Mouse (Mus musculus) forelimb bud, embryonic 11.5 days (tissue): ENCODE data around the gene Sbk1.
A peak's percentile ranks its signal among the peaks of the same experiment; 100 is the strongest.
"Not testable (repeated sequence)": the region's sequence is repeated elsewhere in the genome, so short reads cannot be mapped to it uniquely, and the experiment has no call there.

Experiments
- DNase-seq: peaks from one replicate; pipeline ENCODE4 v3.0.0-alpha.2; 2012; ENCODE audit warnings: low read depth, low spot score

The Sbk1 gene

DNA sequence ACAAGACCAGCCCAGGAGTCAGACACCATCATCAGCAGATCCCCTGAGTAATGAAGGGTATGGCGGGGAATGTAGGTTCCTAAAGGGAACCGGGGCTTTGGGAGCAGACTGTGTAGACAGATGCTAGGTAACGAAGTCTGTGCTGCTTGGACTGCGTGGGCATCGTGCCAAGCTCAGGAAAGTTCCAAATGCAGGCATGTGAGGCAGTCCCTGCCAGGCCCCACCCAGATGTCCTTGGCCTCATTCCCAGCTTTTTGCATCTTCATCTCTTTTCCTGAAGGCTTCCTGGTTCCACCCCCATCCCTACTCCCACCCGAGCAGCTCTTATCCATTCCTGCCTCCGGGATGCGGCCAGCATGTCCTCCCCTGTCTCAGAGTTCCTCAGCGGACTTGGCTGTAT, 6.5 kb upstream of the Sbk1 start:
- DNase-seq, result no peak

DNA sequence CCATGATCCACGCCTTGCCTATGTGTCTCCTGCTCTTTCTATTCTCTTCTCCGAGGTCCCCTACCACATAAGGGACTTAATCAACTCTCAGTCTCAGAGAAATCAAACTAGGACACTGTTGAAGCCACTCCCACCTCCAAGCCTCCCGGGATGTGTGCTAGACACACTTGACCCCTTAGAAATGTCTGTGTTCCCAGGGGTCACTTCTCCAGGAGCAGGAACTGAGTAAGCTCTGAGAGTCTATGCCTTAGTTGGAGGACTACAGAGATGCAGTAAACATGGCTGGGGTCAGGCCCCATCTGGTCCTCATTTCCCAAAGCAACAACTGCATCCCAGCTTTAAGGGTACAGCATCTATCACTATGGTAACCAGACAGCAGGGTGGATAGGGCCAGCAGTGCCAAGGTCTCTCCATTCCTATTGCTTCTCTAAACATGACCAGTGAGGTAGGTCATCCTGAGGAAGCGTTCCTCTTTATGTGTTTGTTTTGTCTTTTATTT, 6.0 kb upstream of the Sbk1 start:
- peak; percentile 51 for DNase-seq

DNA sequence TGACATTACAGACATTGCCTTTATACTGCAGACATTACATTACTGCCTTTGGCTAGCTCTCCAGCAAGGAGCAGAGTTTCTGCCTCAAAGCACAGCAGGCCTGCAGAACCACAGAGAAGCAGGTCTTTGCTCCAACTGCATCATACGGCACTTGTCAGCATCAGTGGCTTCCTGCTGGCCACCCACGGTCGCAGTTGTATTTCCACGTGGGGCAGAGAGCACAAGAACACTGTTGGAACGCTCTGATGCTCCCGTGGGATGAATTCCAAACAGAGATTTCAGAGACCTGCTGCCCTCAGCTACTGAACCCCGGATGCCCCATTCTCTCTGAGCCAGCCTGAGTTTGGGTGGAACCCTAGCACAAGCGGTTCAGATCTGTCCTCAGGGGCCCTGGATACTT, 4.8 kb upstream of the Sbk1 start:
- no peak for DNase-seq

DNA sequence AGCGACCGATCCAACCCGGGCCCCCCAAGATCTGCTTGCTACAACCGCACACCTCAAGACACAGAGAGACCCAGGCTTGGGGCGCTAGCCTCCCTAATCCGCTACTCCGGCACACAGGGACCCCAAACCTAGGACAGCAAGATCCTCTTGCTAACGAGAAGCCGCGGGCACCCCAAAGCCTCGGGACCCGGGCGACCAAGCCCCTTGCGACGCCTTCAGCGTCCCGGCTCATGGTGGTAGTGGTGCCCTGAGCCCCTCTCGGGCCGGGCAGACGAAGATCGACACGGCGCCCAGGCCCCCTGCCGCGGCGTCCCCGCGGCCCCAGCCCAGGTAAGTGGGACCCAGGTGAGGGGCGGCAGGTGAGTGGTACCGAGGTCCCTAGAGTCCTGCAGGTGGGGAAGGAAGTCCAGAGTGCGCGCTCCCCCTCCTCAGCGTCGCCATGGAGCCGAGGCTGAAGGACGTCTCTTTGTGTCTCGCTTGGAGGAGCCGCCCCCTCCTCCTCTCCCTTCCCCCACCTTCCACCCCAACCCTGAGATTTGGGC, 422 bp downstream of the Sbk1 start:
- peak; percentile 34 for DNase-seq

DNA sequence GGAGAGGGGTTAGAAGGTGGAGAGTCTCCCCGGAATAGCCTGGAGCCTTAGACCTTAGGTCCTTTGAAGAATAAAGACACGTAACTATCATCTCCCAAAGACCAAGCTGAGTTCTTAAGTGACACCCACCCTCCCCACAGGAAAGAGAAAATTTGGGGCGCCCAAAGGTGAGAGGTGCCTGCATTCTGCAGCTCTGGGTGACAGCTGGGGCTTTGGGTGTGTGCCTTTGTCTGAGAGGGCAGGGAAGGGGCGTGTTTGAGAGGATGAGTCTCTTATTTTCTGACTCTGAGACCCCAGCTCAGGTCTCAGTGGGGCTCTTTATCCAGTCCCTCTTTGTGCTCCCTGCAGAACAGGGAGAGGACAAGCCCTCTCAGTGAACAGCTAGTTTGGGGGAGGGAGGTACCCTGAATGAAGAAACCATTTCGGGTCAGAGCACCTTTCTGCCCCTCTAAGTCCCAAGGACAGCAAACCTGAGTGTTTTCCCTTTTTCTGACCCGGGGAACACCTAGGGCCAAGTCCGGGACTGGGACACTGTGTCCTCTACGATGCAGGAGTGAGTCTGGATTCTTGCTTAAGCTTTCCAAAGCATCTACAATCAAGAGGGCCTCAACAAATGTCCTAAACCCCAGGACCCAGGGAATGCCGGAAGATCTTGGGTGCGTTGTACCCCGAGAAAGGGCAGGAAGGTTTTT, 1.1 kb downstream of the Sbk1 start:
- no peak for DNase-seq

DNA sequence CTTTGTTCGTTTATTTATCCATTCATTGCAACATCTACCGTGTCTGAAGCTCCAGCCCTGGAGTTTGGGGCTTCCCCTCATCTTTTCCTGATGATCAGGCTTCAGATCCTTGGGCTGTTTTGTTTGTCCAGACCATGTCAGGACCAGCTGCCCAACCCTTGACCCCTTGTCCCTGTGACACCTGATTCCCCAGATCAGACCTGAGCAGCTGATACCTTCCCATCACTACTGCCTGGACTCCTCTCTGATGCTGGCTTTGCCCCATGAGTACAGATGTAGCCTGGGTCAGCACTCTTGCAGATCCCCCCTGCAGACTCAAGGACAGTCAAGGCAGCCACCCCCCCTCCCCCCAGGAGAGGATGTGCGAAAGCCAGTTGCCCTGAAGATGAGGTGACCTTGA, 1.7 kb downstream of the Sbk1 start:
- DNase-seq, result no peak

DNA sequence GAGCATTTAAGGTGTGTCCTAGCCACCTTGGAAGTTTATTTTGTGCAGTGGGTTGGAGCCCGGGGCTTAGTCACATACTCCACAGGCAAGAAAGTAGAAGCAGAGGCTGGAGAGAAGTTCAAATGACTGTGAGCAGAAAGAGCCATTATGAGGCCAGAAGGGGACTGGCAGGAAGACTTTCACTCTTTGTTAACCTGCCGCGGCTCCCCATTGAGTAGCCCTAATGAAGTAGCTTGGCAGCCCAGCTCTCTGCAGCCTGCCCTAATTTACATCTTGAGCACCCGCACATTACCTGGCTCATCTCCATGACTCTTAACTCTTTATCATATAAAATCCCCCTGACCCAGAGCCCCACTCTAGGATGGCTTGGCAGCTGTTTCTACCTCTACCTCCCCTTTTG, 2.2 kb downstream of the Sbk1 start:
- DNase-seq, result no peak

DNA sequence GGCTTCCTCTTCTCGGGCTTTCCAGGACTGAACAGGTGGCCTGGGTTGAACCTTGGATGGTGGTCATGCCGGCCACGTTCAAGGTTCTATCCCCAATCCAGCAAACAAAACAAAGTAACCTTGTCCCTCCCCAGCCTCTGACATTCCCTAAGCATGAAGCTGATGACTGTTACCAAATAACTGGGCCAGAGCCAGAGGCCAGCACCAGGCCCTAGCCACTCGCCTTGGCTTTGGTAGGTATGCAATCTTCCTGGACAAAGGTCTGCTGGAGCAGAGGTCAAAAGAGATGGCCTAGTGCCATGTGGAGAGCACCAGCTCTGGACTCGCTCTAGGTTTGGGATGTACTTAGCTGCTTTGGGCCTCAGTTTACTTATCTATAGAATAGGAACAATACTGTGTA, 3.3 kb downstream of the Sbk1 start:
- no peak for DNase-seq

DNA sequence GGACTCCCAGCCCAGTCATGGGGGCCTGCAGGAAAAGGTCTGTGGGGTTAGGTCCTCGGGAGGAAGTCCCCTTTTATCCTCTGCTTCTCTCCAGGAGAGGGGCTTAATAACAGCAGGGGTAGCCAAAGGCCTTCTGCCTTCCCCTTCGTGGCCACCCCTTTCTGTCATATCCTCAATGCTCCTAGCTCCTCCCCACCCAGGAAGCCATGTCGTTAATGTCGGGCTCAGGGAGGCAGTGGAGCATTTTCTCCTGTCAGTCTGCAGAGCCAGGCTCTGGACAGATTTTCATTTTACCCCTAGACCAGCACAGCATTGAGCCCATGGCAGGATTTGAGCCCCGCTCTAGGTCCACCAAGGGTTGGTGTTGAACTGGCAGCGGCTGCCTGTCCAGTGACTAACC, 3.9 kb downstream of the Sbk1 start:
- DNase-seq, result no peak

DNA sequence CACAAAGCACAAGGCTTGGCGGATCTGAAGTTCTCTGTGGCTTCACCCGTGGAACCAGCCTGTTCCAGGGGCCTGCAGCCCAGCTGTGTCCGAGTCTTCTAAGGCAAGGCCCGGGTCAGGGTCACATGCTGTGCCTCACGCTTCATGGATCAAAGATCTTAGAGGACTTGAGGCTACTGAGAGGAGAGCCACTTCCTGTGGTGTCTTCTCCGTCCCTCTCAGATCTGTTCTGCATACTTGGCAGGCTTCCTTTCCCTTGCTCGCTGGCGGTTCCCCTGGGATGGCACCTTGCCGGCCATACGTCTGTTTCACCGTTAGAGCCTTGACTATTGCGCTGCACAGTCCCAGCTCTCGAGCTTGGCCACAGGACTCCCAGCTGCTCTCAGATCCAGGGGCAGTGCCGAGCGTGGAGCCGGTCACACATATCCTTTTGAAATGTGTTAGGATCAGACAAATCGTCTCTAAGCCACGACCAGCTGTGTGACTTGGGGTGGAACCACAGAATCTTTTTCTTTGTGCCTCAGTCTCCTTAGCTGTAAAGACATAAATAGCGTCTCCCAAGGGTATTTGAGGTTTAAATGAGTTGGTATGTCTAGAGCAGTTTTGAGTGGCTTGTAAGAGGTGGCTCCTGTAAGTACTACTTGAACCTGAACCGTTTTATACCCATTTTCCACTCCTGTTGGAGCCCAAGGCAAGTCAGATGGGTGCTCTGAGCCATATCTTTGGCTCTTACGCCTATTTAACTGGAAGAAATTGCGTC, 5.3 kb downstream of the Sbk1 start:
- no peak for DNase-seq

DNA sequence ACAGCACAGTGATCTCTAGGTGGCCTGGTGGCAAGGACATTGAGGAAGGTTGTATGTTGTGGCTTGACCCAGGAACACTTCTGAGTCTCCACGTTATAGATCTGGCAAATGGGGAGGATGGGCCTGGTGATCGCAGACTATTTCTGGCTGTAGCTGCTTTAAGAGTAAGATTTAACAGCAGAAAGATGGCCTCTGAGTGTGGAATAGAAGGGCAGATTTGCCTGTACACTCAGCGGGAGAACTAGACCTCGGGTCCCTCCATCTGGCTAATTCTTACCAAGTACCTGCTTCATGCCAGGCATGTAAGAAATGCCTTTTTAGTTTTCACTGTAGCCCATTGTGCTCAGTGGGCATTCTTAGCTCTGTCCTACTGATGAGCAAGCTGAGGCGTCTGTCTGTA, 6.4 kb downstream of the Sbk1 start:
- no peak for DNase-seq

DNA sequence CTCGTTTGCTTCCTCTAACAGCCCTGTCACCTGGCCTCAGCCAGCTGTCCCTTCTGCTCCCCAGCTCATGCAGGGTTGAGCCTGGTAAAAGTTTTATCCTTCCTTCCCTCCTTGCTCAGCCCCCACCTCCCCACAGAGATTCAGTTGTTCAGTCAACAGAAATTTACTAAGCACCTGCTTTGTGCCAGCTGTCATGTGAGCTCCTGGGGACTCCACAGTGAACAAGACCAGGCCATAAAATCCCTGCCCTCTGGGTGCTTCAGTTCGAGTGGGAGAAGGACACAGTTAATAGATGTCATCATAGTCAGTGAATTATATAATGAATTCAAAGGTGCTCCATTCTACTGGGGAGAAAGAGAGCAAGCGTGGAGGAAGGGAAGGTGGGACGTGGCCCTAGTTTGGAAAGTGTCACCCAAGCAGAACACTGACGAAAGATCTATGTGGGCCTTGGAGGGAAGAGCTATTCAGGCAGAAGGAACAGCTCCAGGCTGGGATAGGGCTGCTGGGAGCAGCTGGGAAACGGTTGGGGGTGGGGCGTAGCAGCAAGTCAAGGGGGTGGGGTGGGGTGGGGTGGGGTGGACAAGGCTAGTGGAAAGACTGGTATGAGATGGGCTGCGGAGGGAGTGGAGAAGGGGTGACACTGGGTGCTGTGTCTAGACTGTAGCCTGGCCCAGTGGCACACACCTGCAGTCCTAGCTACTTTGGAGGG, 7.5 kb downstream of the Sbk1 start:
- DNase-seq, result no peak

DNA sequence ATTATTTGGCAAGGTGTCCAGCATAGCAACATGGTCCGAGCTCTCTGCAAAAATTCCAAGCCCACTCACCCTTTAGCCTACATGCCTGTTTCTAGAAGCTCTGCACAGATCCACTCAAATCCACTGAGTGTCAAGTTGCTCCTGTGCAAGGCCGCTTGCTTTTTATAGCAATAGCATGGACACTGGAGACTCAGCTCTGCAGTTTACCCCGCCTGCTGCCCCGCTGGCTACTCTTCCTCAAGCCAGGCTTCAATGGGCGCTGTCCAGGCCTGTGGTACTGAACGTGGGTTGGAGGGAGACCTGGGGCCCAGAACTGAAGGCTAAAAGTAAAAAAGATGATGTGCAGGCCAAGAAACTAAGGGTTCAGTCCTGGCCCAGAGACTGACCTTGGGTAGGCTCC, 8.3 kb downstream of the Sbk1 start:
- no peak for DNase-seq

DNA sequence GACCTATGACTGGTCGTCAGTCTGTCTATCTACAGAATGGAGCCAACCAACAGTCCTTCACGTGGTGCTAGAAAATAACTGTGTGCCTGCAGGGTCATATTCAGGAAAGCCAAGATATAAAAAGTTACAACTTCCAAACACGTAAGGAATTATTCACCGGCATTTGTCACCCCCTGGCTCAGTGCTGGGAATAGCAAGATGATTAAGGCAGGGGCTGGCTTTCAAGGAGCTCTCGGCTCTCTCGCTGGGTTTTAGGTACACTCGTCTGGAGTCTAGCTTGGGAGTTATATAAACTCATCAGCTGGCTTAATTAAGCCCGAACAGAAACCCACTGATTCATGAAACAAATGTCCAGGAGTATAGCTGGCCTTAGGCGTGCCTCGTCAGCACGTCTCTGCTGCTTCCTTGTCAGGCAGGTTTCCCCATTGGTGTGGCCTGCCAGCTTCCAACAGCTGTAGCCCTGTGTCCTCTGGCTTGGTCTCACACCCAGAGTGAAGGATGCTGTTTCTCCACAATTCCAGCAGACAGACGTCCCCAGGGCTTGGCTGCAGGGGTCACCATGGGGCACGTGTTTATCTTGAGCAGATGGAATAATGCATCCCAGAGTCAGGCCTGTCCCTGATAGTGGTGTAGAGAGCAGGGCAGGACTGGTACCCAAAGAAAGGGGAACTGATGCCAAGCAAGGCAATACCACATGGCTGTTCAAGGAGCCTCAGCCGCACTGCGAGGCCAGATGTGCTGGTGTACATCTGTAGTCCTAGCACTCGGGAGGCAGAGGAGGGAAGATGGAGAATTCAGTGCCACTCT, 9.7 kb downstream of the Sbk1 start:
- DNase-seq, result no peak

DNA sequence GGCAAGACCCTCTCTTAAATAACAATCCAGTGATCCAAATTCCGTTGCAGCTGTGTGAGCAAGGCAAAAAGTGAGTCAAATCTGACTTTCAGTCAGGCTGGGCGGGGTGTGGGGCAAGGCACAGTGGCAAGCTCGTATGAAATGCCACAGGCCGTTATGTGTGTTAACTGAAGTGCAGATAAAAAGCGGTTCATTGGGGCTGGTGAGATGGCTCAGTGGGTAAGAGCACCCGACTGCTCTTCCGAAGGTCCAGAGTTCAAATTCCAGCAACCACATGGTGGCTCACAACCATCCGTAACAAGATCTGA, 10.2 kb downstream of the Sbk1 start:
- DNase-seq, result not testable (repeated sequence)

DNA sequence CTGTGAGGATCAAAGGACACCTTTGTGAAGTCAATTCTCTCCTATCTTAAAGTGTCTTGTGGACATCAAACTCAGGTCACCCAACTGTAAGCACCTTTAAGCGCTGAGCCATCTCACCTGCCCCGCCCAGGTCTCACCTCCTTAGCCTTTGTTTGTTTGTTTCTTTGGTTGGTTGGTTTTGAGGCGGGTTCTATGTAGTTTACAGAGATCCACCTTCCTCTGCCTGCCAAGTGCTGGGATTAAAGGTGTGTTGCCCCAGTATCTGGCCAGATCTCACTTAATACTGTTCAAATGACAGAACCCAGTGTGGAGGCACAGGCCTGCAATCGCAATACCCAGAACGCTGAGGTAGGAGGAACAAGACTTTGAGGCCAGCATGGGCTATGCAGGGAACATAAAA, 11.6 kb downstream of the Sbk1 start:
- no peak for DNase-seq

DNA sequence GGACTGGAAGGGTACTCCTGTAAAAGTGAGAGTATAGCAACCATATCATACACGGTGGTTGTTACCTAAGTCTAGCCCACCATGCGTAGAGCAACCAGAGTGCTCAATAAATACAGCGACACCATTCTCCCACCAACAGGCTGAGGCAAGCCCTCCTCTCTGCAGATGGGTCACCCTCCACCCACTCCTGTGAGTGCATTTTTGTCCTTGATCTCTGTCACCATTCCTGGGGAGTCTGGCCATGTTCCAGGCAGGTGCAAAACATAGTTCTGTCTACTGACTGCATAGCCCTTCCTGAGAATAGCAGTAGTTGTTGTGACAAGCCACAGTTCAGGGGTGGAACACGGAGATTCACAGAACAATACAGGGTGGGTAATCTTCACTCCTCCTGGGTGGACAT, 12.0 kb downstream of the Sbk1 start:
- DNase-seq, result no peak

DNA sequence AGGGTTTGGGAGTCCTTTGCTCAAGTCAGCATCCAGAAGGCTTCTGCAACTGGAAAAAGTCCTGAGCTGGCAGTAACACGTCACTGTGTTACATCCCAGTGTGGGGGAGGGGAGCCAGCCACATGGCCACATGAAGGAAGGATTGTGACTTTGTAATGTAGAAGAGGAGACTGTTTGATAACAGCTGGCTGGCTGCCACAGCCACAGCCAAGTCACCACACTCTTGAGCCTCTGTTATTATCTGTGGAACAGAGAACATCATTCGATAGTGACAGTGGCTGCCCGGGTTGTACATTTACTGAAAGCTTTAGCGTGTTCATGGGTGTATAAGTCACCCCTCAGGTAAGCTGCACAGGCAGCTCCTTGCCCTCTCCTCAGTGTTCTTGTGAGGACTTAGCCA, 12.4 kb downstream of the Sbk1 start:
- no peak for DNase-seq

DNA sequence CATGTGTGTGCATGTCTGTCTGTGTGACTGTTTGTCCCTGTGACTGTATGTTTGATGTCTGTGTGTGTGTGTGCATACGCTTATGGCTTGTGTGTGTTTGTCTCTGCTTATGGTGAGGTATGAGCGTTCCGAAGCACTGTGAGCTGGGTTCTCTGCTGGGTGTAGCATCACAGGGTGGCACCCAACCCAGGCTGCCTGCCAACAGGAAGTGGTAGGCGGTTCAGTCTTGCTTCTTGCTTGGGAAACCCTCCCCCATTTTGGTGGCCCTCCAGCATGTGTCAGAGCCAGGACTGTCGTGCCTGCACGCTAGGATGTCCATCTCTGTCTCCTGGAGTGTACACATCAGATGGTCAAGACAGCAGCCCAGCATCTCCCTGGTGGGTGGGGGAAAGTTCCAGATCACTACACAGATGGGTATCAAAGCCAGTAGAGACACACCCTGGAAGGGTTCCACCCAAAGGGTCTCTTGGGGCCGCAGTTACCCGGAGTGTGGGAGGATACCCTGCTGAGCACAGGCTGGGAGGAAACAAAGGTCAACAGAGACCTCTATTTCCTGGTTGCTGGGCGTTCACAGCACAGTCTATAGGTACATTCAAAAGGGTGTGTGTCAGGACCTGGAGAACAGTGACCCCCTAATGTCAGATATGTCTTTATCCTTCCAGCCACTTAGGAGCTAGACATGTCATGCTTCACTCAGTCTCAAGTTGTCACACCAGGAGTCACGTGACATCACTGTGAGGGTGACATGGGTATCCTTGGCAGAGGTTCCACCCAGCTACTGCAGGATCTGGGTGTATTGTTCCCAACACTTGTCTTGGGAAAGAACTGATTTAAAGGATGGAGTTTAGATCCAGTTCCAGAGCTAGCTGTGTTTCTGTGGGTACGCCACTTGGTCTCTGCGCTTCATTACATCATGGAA, 13.1 kb downstream of the Sbk1 start:
- DNase-seq, result no peak

DNA sequence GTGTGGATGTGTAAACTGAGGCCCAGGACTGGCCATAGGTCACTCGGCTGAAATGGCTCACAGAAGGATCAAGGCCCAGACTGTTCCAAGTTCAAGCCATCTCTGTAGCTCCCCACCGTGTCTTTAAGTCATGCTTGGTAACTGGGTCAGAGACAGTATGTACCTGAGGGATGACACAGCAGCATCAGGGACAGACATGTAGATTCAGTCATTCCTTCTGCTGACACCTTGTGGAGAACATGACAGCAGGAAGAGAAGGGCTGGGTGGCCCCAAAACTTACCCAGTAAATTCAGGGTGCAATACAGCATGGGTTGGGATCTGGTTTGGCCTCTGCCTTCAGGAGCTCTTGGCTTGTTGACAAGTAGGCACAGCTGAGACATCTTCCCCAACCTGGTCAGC, 13.9 kb downstream of the Sbk1 start:
- DNase-seq, result no peak
